Mouse (Mus musculus): ENCODE data around the gene Slk.

DNA sequence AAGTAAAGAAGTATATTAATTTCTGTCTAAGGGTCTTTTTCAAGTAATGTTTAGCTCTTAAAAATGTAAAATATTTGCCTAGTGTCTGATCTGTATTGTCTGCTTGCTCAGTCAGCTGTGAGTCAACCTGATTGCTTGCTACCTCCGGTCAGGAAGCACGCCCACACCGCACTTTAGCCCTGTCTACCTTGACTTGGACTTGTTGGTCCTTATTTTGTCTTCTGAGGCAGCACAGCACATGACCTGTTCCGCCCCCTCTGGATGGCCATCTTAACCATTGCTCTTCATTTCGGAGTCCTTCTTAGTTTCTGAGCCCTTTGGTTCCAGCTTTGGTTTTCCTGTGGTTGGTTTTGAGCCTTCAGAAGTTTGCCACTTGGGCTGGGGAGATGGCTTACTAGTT lies 52.3 kb downstream of the Slk start:
- no peak for TF ChIP-seq POLR2A (IDR thresholded peaks at IDR 0.05; ENCODE audit: control insufficient read depth, low read depth, low read length)
- TF ChIP-seq CTCF (IDR thresholded peaks at IDR 0.05; ENCODE audit: control insufficient read depth, insufficient read depth, insufficient replicate concordance, low read depth, low read length), result no peak

Measured in testis, adult 2 months (tissue).